Mouse (Mus musculus): ENCODE measurements around the gene Ypel4. TPM values are rescaled to one million over a fixed set of nuclear protein-coding genes. Genes with fewer than 3 reads are reported as not detected.

Ypel4 gene
- total RNA-seq, 2 experiments from 2014 or later = 60.0 to 67.5 TPM

DNA sequence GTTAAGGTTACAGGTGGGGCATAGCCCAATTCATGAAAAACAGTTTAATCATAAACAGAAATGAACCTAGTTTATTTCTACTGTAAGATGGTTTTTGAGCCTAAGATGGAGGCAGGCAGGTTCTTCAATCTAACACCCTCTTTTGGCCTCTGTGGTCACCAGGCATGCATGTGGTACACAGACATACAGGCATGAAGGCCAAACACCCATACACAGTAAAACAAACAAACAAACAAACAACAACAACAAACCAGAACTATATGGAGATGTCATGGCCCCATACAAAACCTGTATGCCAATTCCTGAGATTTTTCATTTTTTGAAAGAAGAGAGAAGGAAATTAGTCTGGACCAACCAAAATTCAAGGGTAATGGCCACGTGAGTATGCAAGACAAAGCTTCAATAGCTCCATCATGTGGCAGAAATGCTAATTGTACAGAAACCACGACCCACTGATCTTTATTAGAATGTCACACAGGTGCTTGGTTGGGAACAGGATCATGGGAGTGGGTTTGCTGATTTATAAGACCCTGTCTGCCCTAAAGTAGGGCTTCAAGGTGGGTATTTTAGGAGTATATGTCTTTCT lies 24.8 kb downstream of the Ypel4 start:
- no peak for DNase-seq (ENCODE audit: extremely low spot score in 1 of 2, low spot score in 1 of 2)

DNA sequence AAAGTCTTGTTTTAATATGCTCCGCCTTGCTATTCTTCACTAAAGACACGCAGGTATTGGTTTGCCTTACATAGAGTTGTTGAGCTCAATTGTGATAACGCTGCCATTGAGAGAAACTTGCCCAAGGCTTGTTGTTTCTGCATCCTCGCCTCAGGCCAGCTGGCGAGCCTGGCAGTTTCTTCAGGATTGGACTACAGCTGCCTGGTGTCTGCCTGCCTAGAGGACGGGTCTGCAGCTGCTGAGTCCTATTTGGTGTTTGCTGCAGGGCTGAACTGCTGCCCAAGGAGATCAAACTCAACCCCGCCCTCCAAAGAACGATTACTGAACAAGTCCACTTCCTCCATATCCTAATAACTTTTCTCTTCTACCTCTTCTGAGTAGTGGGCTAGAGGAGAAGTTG lies 26.9 kb downstream of the Ypel4 start:
- no peak for DNase-seq (ENCODE audit: extremely low spot score in 1 of 2, low spot score in 1 of 2)

- no peak for DNase-seq (ENCODE audit: extremely low spot score in 1 of 2, low spot score in 1 of 2)
Observed at GRCm38 (mm10) chr2:84761309-84761708, 27.5 kb downstream of the Ypel4 start.

DNA sequence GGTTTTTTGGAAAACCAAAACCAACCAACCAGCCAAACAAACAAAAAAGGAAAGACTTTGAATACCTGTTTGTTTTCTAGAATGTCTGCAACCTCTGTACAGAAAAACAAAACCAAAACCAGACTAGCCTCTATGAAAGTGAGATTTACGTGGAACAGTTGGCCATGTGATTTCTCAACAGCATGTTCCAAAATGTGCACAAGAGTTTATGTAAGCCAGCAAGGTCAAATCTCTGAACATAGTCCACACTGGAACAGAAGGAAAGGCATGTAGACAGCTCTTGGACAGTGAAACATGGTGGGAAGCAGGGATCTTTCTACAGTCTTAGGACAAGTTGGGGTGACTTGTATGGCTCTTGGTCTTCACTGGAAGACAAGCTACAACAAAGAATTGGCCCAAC lies 28.0 kb downstream of the Ypel4 start:
- no peak for DNase-seq (ENCODE audit: extremely low spot score in 1 of 2, low spot score in 1 of 2)

GRCm38 (mm10) chr2:84762295-84762694 lies 28.4 kb downstream of the Ypel4 start:
- no peak for DNase-seq (ENCODE audit: extremely low spot score in 1 of 2, low spot score in 1 of 2)

DNA sequence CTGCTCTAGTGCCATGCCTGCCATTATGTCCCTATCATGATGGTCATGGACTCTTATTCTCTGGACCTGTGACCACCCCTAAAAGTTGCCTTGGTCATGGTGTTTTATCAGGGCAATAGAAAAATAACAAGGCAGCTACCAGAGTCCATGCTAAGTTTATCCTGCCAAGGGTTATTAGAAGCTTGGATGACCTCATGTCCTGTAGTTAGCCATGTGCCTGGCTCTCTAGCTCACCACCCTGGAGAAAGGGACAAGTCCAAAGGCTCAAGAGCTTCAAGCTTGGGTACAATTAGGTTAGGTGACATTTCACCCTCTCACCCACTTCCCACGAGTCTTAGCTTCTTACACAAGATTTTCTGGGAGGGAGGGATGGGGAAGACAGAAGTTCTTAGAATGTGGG lies 29.0 kb downstream of the Ypel4 start:
- no peak for DNase-seq (ENCODE audit: extremely low spot score in 1 of 2, low spot score in 1 of 2)

GRCm38 (mm10) chr2:84770501-84770900 lies 36.6 kb downstream of the Ypel4 start:
- no peak for DNase-seq (ENCODE audit: extremely low spot score in 1 of 2, low spot score in 1 of 2)

DNA sequence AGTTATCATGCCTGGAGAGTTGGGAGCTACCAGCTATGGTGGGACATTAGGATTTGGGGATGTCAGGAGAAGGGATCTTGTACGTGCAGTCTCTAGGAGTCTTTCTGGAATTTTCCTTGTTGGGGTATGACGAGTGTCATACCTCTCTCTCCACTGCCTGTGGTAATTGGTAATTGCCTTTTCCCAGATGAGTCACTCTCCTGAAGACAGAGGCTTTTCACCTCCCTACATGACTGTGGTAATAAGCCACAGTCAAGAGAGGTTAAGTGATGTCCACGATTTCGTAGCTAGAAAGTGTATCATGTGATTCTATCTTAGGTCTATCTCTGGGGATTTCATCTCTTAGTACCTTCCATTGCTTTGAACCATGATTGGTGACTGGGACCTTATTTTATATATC lies 38.6 kb downstream of the Ypel4 start:
- no peak for DNase-seq (ENCODE audit: extremely low spot score in 1 of 2, low spot score in 1 of 2)

DNA sequence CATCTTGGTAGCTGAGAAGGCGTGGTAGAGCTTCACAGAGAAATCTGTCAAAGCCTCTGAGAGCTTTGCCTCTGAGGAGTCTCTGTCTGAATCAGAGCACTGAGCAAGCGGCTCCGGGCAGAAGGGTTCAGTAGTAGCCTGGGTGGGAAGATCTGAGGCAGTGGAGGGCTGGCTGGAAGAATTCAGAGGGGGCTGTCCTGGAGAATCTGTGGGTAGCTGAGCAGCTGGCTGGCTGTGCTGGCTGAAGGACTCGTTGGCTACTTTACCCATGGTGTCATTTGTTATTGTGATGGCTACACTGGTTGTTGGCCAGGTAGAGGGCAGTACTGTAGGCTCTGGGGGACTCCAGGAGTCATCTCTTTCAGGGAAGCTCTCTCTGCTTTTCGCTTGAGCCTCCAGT lies 39.3 kb downstream of the Ypel4 start:
- DNase-seq (ENCODE audit: extremely low spot score in 1 of 2, low spot score in 1 of 2) = no peak

- DNase-seq (ENCODE audit: extremely low spot score in 1 of 2, low spot score in 1 of 2) = peak in 1 of 2 experiments; percentile 9
Observed at GRCm38 (mm10) chr2:84774751-84775150, 40.9 kb downstream of the Ypel4 start.

- no peak for DNase-seq (ENCODE audit: extremely low spot score in 1 of 2, low spot score in 1 of 2)
Observed at GRCm38 (mm10) chr2:84775241-84775640, 41.4 kb downstream of the Ypel4 start, which contains the start of gene Serping1. Serping1 (minus strand) TSS chr2:84775444.

- no peak for DNase-seq (ENCODE audit: extremely low spot score in 1 of 2, low spot score in 1 of 2)
Observed at GRCm38 (mm10) chr2:84775665-84776064, 41.8 kb downstream of the Ypel4 start.

GRCm38 (mm10) chr2:84777706-84778105 lies 43.8 kb downstream of the Ypel4 start:
- DNase-seq (ENCODE audit: extremely low spot score in 1 of 2, low spot score in 1 of 2) = no peak

- DNase-seq (ENCODE audit: extremely low spot score in 1 of 2, low spot score in 1 of 2) = no peak
Observed at GRCm38 (mm10) chr2:84779210-84779609, 45.4 kb downstream of the Ypel4 start.

DNA sequence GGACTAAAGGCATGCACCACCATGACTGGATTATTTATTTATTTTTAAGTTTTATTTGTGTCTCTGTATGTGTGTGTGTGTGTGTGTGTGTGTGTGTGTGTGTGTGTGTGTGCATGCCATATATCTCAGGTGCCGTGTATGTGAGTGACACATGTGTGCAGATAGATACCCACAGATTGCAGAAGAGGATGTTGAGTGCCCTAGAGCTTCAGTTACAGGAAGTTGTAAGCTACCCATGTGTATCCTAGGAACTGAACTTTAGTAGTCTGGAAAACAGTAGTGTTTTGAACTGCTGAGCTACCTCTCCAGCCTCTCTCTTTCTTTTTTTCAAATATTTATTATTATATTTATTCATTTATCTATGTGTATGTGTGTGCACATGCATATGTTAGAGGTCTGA lies 49.5 kb downstream of the Ypel4 start:
- DNase-seq (ENCODE audit: extremely low spot score in 1 of 2, low spot score in 1 of 2) = no peak

DNA sequence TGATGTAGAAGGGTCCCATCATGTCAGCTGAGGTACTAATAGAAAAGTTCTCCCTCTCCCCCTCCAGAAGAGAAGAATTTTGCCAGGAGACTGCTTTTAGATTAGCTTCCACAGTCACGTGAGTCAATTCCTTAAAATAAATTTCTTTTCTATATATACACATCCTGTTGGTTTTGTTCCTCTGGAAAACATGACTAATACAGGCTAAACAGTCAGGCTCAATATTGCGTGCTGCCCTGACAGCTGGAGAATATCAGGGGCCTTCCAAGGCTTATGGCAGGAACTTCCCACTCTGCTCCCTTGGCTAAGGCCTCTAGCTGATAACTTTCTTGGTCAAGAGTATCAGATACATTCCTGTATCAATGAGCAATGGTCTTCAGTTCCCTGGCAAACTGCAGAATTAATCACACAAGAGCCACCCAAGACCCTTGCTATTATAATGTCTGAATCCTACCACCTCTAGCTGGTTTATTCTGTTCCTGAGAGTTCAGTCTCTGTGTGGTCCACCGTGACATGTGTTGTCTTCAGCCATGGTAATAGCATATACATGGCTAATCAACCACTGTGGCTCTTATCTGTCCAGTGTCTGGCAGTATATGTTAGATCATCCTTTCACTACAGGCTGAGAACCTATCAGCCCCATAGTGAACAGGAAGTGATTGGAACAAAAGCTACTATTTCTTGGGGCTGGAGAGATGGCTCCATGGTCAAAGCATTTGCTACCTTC lies 50.1 kb downstream of the Ypel4 start:
- DNase-seq (ENCODE audit: extremely low spot score in 1 of 2, low spot score in 1 of 2) = no peak

Small RNAs within 50 kb of the gene (microRNA-seq; reads per million reads assigned to microRNA genes)
- gene Mir130a = 1,768 to 2,010 reads per million in 2 experiments

Other genes starting within 250 kb of the Ypel4 start
- gene Ctnnd1, start 83.3 kb upstream of the Ypel4 start, total RNA-seq (2021) = 10 to 100 TPM; 46.1 to 59.1 TPM
- not detected for gene Btbd18, start 75.0 kb upstream of the Ypel4 start, total RNA-seq (2021)
- gene Selenoh, start 63.3 kb upstream of the Ypel4 start, total RNA-seq (2021) = 10 to 100 TPM; 30.3 to 31.5 TPM
- gene Gm28635, start 56.0 kb upstream of the Ypel4 start, total RNA-seq (2021) = 1 to 10 TPM in 1 of 2 experiments, not detected in 1; 1.1 TPM
- gene Med19, start 55.7 kb upstream of the Ypel4 start, total RNA-seq (2021) = 10 to 100 TPM; 31.3 to 33.3 TPM
- gene Tmx2, start 54.9 kb upstream of the Ypel4 start, total RNA-seq (2021) = 100 to 1,000 TPM; 217 to 249 TPM
- gene Zdhhc5, start 18.9 kb upstream of the Ypel4 start, total RNA-seq (2021) = 10 to 100 TPM; 37.3 to 37.7 TPM
- gene Clp1, start 6.7 kb upstream of the Ypel4 start, total RNA-seq (2021) = 1 to 10 TPM; 8.1 to 8.7 TPM
- gene Gm19426, start 9.6 kb downstream of the Ypel4 start, total RNA-seq (2021) = 1 to 10 TPM; 1.8 to 2.2 TPM
- gene Serping1, start 41.4 kb downstream of the Ypel4 start, total RNA-seq (2021) = 1 to 10 TPM; 5.7 to 7.4 TPM
- gene Ube2l6, start 64.8 kb downstream of the Ypel4 start, total RNA-seq (2021) = 1 to 10 TPM; 3.9 to 4.3 TPM
- gene Smtnl1, start 88.6 kb downstream of the Ypel4 start, total RNA-seq (2021) = not detected
- gene Timm10, start 92.9 kb downstream of the Ypel4 start, total RNA-seq (2021) = 10 to 100 TPM; 58.0 to 60.3 TPM
- under 1 TPM; 0.30 to 0.35 TPM for gene Slc43a1, start 104.8 kb downstream of the Ypel4 start, total RNA-seq (2021)
- gene Rtn4rl2, start 152.7 kb downstream of the Ypel4 start, total RNA-seq (2021) = 10 to 100 TPM; 92.3 to 94.5 TPM
- gene Slc43a3, start 202.5 kb downstream of the Ypel4 start, total RNA-seq (2021) = under 1 TPM; 0.82 to 0.98 TPM
- not detected for gene Prg2, start 246.4 kb downstream of the Ypel4 start, total RNA-seq (2021)